Mouse (Mus musculus): Measurements from ENCODE around the gene Smarcc1. TPM values are rescaled to one million over a fixed set of nuclear protein-coding genes. Genes with fewer than 3 reads are reported as not detected.
A peak's percentile ranks its signal among the peaks of the same experiment; 100 is the strongest.
"Not testable (repeated sequence)": the region's sequence is repeated elsewhere in the genome, so short reads cannot be mapped to it uniquely, and the experiment has no call there.

Gene Smarcc1
- 10 to 100 TPM; 19.8 to 23.8 TPM for total RNA-seq (2021)
- long read RNA-seq, experiment 1, transcript Smarcc1-204 (27 exons, 3,538 nt) = major isoform, 6 of 16 reads
- long read RNA-seq, experiment 1, partial matches to known transcripts = 1 of 16 reads
- long read RNA-seq, experiment 1, other reads (novel, unspliced or antisense) = 9 of 16 reads
- long read RNA-seq, experiment 2, transcript Smarcc1-204 (27 exons, 3,538 nt) = major isoform, 13 of 17 reads
- long read RNA-seq, experiment 2, partial matches to known transcripts = 1 of 17 reads
- long read RNA-seq, experiment 2, other reads (novel, unspliced or antisense) = 3 of 17 reads

DNA sequence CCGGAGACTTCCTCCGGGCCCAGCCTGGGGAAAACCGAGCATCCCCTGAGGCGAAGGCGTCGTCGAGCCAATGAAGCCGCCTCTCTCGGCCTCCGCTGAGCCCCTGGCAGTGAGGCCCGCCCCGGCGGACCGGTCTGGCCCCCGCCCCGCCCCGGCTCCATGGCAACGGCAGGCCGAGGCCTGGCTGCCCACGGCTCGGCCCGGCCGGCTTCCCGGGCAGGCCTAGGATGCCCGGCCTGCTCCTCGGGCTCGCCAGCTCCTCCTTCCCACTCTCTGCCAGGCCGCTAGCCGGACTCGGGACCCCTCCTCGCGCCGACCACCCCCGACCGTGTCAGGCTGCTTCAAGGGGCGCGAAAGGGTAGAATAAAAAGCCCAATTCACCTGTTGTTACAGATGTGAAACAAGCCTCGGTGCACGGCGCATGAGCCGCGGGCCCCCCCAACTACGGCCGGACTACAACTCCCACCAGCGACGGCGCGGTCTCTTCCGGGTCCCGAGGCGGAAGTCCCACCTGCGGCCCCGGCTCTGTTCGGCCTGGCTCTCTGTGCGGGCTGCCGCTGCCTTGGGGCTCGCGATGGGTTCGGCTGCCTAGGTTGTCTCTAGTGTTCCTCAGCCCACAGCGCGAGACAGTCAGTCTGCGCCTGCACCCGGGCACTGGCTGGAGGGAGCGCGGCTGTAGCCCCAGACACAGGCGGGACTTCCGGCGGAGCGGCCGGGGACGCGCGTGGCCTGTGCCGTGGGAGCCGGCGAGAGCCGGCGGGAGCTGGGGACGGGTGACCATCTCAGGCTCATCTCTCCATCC is at the start of gene Smarcc1:
Gene Smarcc1, plus strand, starts transcription at position 732 of the 802 bp plus-strand sequence.
- peak; percentile 90 for DNase-seq
- intact Hi-C loops (cut with DNase I; ENCODE audit: low total_unique reads) = no loop called here

DNA sequence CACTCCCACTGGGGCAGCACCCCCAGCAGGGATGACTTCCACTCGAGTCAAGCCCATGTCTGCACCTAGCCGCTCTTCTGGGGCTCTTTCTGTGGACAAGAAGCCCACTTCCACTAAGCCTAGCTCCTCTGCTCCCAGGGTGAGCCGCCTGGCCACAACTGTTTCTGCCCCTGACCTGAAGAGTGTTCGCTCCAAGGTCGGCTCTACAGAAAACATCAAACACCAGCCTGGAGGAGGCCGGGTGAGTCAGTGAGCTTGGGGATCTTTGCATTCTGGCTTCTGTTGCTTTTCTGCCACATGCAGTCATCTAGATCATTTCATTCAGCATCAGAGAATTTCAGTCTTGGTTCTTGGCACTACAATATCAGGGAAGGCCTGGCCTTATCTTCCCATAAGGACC is 48.8 kb upstream of the Smarcc1 start:
- intact Hi-C loops (cut with DNase I; ENCODE audit: low total_unique reads) = no loop called here
- DNase-seq = no peak

DNA sequence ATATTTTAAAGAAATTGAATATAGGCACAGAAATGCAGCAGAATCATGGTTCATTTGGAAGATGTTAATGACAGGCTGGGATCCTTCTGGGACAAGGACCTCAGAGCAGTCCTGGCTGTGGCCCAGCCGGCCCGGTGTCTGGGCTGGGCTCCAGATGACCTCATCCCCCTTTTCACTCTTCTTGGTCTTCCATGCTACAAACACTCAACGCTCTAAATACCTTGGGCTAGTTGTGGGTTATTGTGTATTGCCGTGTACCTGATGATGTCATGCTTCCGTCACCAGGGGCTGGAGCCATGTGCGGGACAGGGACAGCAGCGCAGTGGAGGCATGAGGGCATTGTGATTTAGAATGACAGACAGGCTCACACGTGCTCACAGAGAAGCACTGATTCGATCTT is 47.1 kb upstream of the Smarcc1 start:
- intact Hi-C loops (cut with DNase I; ENCODE audit: low total_unique reads) = loop anchor here (5.0 to 10.0 kb wide), 2 partner anchors 86 to 178 kb away; no protein-coding TSS in a partner anchor

DNA sequence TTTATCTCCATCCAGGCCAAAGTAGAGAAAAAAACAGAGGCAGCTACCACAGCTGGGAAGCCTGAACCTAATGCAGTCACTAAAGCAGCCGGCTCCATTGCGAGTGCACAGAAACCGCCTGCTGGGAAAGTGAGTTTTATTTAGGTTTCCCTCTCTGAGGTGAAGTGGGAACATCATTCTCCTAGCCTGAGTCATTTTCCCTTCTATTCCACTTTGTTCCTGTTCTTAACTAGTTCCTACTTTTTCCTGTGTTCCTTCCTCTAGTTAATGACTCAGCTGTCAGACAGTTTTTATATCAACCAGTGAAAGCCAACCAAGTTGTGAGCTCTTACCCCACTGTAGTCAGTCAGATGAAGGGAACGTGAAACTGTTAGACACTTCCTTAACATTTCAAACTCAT is 46.5 kb upstream of the Smarcc1 start:
- intact Hi-C loops (cut with DNase I; ENCODE audit: low total_unique reads) = loop anchor here (5.0 to 10.0 kb wide), 2 partner anchors 86 to 179 kb away; no protein-coding TSS in a partner anchor

More for the DNA sequence above, 47.1 kb upstream of the Smarcc1 start:
- peak; percentile 47 for DNase-seq

DNA sequence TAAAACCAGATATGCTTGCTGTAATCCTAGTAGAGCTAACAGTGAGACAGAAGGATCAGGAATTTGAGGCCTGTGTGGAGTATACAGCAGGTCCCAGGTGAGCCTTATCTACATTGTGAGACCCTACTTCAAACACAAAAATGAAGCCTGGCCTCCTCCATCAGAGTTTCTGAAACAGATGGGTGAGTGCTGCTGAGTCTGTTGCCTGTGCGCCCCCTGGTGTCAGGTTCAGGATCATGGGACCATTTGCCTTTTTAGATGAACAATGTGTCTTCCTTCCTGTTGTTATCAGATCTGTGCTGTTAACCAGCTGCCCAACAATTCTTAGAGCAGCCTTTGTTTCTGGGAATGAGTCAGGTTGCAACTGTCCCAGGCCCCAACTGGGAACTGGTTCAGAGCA is 45.7 kb upstream of the Smarcc1 start:
- DNase-seq = peak; percentile 68
- intact Hi-C loops (cut with DNase I; ENCODE audit: low total_unique reads) = loop anchor here (5.0 to 10.0 kb wide), 2 partner anchors 87 to 180 kb away; no protein-coding TSS in a partner anchor

More for the DNA sequence above, 46.5 kb upstream of the Smarcc1 start:
- no peak for DNase-seq

DNA sequence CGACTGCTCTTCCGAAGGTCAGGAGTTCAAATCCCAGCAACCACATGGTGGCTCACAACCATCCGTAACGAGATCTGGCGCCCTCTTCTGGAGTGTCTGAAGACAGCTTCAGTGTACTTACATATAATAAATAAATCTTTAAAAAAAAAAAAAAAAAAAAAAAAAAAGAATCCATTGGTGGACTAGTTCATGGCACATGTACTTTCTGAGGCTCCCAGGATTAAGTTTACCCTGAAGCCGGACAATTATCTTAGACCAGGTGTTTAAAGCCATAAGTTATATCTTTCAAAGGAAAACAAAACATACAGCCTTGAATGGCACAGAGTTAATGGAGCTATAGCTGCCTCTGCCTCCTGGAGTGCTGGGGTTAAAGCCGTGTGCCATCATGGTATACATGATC is 41.0 kb upstream of the Smarcc1 start:
- DNase-seq = not testable (repeated sequence)
- intact Hi-C loops (cut with DNase I; ENCODE audit: low total_unique reads) = loop anchor here (10.0 kb wide), 1 partner anchor 92 kb away; no protein-coding TSS in a partner anchor

DNA sequence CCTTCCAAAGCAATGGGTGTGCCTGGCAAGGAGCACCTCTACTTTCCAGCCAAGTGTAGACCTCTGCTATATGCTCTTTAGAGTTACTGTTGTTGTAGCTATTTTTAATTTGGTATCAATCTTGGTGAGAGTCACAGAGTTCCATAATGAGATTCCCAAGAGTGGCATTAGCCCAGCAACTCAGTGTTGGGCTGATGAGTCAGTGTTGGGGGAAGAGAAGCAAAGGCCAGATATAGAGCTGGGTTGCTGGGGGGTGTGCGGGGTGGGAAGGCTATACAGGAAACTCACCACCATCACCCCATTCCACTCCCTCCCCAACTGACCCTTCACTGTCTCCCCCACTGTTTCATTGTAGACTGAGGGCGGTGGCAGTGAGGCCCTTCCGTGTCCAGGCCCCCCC is 36.4 kb upstream of the Smarcc1 start:
- intact Hi-C loops (cut with DNase I; ENCODE audit: low total_unique reads) = no loop called here
- no peak for DNase-seq

DNA sequence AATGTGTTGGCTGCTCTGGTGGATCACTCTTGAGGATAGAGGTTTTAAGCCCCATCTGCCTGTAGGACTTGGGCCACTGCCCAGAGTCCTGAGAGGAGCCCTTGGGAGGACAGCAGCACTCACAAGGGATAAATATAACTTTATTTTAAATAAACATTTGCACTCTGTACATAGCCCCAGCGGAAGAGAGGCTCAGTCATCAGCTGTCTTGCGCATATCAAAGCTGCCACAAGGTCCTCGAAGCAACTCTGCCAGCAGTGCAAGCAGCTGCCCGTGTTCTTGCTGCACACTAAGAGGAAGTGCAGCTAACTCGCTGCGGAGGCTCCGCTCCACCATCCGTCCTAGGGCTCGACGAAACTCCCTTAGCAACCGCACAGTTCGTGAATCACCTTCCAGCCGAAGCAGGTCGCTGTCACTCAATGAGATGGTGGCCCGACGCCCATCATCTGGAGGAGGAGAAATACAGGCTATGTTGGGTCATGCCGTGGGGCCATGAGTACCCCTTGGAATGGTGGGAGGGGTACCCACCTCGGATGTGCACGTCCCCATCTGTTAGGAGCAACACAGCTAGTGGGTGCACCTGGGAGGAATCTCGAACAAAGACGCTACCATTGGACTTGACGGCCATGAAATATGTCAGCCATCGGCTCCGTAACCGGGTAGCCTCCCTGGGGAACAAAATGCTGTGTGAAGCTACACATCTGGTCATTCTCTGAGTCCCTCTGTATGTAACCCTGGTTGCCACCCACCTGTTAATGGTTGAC is 33.1 kb upstream of the Smarcc1 start:
- intact Hi-C loops (cut with DNase I; ENCODE audit: low total_unique reads) = no loop called here
- peak; percentile 52 for DNase-seq

DNA sequence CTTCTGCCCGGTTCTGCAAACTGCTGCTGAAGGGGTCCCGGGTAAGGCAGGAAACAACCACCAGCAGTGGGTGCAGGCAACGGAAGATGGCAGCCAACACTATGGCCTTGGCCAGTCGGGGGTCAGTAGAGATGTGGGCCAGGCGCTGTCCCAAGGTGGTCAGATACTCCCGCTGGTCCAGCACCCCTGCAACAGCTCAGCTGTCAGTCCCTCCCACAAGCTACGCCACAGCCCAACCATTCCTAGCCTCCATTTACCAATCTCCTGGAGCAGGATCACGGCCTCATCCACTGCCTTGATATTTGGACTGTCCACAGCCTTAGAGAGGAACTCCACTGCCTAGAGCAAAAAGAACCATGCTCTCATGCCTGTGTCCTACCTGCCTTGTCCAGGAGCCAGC is 31.8 kb upstream of the Smarcc1 start:
- DNase-seq = no peak
- intact Hi-C loops (cut with DNase I; ENCODE audit: low total_unique reads) = no loop called here

DNA sequence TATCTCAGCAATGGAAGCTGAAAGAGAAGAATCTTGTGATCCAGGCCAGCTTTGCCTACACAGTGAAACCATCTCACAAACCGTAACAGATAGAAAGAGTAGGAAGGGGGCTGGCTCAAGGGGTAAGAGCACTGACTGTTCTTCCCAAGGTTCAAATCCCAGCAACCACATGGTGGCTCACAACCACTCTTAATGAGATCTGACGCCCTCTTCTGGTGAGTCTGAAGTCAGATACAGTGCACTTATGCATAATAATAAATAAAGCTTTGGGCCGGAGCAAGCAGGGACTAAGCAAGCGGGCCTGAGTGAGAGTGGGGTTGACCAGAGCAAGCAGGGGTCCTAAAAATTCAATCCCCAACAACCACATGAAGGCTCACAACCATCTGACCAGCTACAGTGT is 24.2 kb upstream of the Smarcc1 start:
- no peak for DNase-seq
- intact Hi-C loops (cut with DNase I; ENCODE audit: low total_unique reads) = no loop called here

DNA sequence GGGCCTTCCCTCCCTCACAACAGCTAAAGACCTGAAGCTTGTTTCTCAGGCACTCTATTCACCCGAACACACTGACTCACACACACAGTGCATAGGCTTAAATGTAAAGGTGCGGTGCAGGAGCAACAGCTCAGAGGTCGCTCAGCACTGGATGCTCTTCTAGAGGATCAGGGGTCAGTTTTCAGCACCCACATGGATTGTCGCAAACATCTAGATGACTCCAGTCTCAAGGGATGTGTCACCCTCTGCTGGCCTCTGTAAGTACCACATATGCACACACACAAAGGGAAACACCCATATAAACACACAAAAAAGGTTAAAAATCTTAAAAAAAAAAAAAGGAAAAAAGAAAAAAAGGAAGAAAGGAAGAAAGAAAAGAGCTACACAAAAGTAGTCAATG is 22.7 kb upstream of the Smarcc1 start:
- DNase-seq = no peak
- intact Hi-C loops (cut with DNase I; ENCODE audit: low total_unique reads) = no loop called here

DNA sequence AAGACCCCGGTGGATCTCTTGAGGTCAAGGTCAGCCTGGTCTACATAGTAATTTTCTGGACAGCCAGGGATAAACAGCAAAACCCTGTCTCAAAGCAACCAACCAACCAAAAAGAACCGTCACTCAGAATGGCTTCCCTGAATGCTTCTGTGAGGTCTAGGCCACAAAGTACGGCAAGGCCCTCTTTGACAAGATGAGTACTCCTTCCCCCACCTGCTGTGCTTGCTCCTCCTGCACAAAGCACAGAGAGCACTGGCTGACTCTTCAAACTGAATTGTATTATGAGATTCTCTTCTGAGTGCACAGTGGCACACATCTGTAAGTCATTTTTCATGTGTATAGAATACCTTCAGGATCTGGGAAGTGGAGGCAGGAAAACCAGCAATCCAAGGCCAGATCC is 19.7 kb upstream of the Smarcc1 start:
- intact Hi-C loops (cut with DNase I; ENCODE audit: low total_unique reads) = no loop called here
- DNase-seq = no peak

DNA sequence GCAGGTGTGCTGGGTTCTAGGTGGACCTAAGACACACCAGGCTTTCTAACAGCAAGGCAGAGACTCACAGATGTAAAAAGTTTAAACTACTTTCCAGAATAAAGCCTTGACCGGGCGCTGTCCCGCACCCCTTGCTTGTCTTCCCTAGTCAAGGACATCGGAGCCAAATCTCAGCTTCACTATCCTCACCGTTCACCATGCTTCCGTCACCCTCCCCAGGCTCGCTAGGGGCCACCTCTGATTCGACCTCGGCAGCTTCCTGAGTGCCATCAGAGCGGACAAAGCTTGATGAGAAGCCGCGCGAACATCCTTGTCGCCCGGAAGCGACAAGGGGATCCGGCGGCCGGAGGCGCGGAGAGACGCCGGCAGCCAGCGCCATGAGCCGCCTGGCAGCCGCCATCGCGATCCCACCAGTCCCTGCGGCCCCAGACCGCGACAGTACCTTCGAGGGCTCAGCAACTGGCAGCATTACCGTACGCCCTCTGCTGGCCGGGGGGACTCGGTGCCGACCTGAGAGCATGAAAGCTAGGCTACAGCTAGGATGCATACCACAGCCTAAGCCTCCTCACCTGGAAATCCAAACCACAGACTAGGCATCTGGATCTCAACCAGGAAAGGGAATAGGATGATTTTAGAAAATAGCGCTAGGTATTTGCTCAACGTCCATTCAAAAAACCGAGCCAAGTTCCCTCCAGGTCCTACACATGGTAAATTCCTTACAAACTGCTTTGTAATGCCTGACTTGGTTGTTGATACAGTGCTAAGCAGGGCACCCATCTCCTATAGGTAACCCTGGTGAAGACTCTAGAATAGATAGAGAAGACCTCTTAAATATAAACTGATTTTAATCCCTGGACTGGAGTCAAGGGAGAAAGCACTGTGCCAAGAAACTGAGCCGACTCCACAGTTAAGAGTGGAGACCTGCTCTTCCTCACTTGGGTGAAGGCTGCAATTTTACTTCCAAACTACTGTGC is 16.6 kb upstream of the Smarcc1 start:
- peak; percentile 93 for DNase-seq
- intact Hi-C loops (cut with DNase I; ENCODE audit: low total_unique reads) = loop anchor here (5.0 kb wide), 1 partner anchor 209 kb away; no protein-coding TSS in a partner anchor

DNA sequence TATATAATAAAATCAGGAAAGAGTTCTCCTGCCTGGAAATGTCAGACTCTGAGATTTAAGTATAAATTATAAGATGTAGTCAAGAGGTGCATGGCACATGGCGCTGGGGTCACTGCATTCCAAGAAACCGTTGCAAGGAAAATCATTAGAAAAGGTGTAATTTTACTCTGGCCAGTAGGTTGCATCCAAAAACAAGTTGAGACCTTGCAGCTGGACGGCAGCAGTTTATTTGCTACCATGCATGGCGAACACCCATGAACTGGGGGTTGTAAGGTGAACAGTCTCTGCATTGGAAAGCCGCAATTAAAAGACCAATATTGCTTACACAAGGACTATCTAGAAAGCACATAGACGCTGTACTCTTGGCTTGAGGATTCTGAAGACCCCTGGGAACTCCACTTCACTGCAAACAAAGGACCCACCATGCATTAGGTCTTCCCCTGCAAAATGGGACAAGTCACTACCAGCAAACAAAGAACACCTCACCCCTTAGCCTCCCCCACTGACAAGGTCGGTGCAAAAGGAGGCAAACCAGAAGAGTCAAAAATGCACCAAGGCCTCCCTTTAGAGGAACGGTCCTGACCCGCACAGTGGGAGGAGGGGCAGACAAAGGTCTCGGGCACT is 1.0 kb upstream of the Smarcc1 start:
- intact Hi-C loops (cut with DNase I; ENCODE audit: low total_unique reads) = no loop called here
- DNase-seq = no peak

DNA sequence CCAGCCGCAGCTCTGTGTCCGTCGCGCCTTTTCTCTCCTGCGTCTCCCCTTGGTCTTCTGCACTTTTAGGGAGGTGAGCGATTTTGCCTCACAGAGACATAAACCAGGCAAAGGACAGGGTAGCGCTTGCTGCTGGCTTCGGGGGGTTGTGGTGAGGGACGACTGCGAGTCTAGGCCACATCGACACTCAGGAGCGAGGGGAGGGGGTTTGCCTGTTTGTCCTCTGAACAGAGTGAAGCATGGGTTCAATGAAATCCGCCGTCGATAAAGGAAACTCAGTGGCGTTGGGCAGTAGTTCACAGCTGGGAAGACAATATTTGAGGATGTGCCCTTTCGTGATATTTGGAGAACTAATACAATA is 251 bp downstream of the Smarcc1 start, which contains the start of gene Dhx30:
Gene Dhx30, minus strand, starts transcription at position 52 of the 361 bp plus-strand sequence.
- intact Hi-C loops (cut with DNase I; ENCODE audit: low total_unique reads) = no loop called here
- no peak for DNase-seq

DNA sequence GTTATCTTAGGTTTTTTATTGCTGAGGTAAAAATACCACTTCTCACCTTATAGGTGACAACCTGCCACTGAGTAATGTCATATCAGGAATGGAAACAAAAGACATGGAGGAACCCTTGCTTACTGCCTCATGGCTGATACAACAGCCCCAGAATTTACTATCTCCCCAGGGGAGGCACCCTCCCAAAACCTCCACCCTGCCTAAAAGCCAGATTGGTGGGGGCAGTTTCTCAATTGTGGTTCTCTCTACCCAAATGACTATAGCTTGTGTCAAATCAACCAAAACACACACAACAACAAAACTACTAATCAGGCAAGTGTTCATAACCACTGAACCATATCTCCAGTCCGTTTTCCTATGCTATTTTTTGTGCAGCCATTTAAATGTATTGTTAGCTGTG is 741 bp downstream of the Smarcc1 start:
- DNase-seq = no peak
- intact Hi-C loops (cut with DNase I; ENCODE audit: low total_unique reads) = no loop called here

DNA sequence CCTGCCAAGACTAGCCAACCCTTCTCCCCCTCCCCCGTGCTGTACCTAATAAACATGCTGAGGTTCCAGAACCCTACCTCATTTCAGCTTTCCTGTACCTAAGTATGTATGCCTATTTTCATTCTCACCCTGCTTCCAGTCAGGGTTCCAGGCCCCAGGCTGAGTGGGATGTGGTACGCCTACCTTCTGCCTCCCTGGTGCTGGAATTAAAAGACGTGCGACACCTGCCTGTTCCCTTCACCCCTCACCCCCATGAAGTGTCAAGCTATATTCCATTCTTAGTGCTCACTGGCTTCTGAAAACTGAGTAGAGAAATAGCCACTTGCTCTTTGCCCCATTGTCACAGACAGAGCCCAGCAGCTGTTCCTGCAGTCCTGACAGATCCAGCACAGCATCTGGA is 3.9 kb downstream of the Smarcc1 start:
- intact Hi-C loops (cut with DNase I; ENCODE audit: low total_unique reads) = no loop called here
- DNase-seq = no peak

DNA sequence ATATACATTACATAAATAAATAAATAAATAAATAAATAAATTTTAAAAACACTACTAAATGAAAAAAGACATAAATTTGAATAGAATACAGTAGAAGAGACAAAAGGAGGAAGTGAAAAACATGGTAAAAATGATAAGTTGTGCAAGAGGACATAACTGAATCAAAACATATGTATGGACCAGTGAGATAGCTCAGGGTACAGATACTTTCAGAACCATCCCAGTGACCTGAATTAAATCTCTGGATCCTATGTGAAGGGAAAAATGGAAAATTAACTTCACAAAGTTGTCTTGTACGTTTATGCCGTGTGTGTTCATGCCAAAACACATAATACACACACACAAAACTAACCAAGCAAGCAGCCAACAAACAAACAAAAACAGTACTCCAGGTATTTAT is 5.8 kb downstream of the Smarcc1 start:
- intact Hi-C loops (cut with DNase I; ENCODE audit: low total_unique reads) = no loop called here

More for the DNA sequence above, 5.8 kb downstream of the Smarcc1 start:
- no peak for DNase-seq
